Mouse (Mus musculus) heart, embryonic 14.5 days (tissue): Measurements from ENCODE around the gene Olfr629. TPM values are rescaled to one million over a fixed set of nuclear protein-coding genes. Genes with fewer than 3 reads are reported as not detected.
"Not testable (repeated sequence)": the region's sequence is repeated elsewhere in the genome, so short reads cannot be mapped to it uniquely, and the experiment has no call there.

ENCODE experiments used
- ATAC-seq: fragments of 200-750 bp; cut with Nextera tagmentation; 2 replicates; pipeline ENCODE4 v1.8.0; 2017; ENCODE audit warnings: low read depth, moderate TSS enrichment; ENCODE audit not compliant: insufficient number of reproducible peaks, insufficient read depth, low FRiP score
- H3K27ac ChIP-seq, 2 experiments: fragments of 200-500 bp in 1 of 2; fragments of 300-500 bp in 1 of 2; sonication (generic) in 1 of 2; replicated peaks in 1 of 2; 2 replicates each; pipeline ENCODE4 v1.5.1; 2012 to 2014; ENCODE audit warnings: low read depth in 2 of 2, low read length in 2 of 2, control low read depth in 1 of 2, mild to moderate bottlenecking in 1 of 2, mixed read lengths in 1 of 2; ENCODE audit not compliant: control insufficient read depth in 1 of 2, insufficient read depth in 1 of 2
- H3K27me3 ChIP-seq: fragments of 300-500 bp; sonication (generic); 2 replicates; pipeline ENCODE4 v1.6.1; 2014; ENCODE audit warnings: mild to moderate bottlenecking, low read length, control low read depth; ENCODE audit not compliant: control insufficient read depth, insufficient read depth
- H3K36me3 ChIP-seq: fragments of 300-500 bp; sonication (generic); 2 replicates; pipeline ENCODE4 v1.6.1; 2014; ENCODE audit warnings: mild to moderate bottlenecking, control low read depth, low read length, mixed read lengths; ENCODE audit not compliant: control insufficient read depth, insufficient read depth
- H3K4me1 ChIP-seq, 2 experiments: fragments of 200-500 bp in 1 of 2; fragments of 300-500 bp in 1 of 2; sonication (generic) in 1 of 2; 2 replicates each; pipeline ENCODE4 v1.6.1; 2012 to 2014; ENCODE audit warnings: low read length in 2 of 2, control low read depth in 1 of 2, mixed read lengths in 1 of 2; ENCODE audit not compliant: control insufficient read depth in 2 of 2, insufficient read depth in 2 of 2
- H3K4me2 ChIP-seq: fragments of 300-500 bp; sonication (generic); 2 replicates; pipeline ENCODE4 v1.6.1; 2014; ENCODE audit warnings: mild to moderate bottlenecking, low read length
- H3K4me3 ChIP-seq, 2 experiments: fragments of 200-500 bp in 1 of 2; fragments of 300-500 bp in 1 of 2; sonication (generic) in 1 of 2; 2 replicates each; pipeline ENCODE4 v1.5.1; 2012 to 2014; ENCODE audit warnings: low read length in 2 of 2, mild to moderate bottlenecking in 2 of 2, control low read depth in 1 of 2, low read depth in 1 of 2, moderate library complexity in 1 of 2; ENCODE audit not compliant: control insufficient read depth in 1 of 2, insufficient read depth in 1 of 2
- H3K9ac ChIP-seq: fragments of 300-500 bp; sonication (generic); 2 replicates; pipeline ENCODE4 v1.6.1; 2014; ENCODE audit warnings: mild to moderate bottlenecking, low read length
- H3K9me3 ChIP-seq: fragments of 300-500 bp; sonication (generic); 2 replicates; pipeline ENCODE4 v1.6.1; 2016; ENCODE audit warnings: low read length, control low read depth; ENCODE audit not compliant: control insufficient read depth
- WGBS: fragments of 180-500 bp; shearing (Covaris S2); extraction: QIAGEN DNeasy Blood & Tissue Kit; methylation state at CpG from one replicate; pipeline ENCODE4 v1.1.7; 2014; 5-methylcytosine and 5-hydroxymethylcytosine counted together
- polyA plus RNA-seq: library from polyadenylated mRNA; unstranded; fragments of >200 nt; fragmentation: Nextera tagmentation; extraction: Ambion mirVana; gene quantifications from 2 replicates; pipeline ENCODE4 v1.2.1, GENCODE M21; 2014

The Olfr629 gene
- polyA plus RNA-seq, 1 experiment from 2014 or later: not detected

GRCm38 (mm10) chr7:103762212-103762611 lies 17.5 kb upstream of the Olfr629 start:
- not testable (repeated sequence) for H3K27me3 ChIP-seq, H3K4me3 ChIP-seq, H3K36me3 ChIP-seq, H3K9ac ChIP-seq, H3K9me3 ChIP-seq, H3K4me1 ChIP-seq, ATAC-seq, H3K4me2 ChIP-seq, H3K27ac ChIP-seq
- 77% methylated on average over 6 of the region's 6 CpGs for WGBS

GRCm38 (mm10) chr7:103757233-103757632 lies 12.5 kb upstream of the Olfr629 start, which contains the start of gene Olfr630:
Olfr630 (minus strand) TSS chr7:103757333.
- no peak within 1 kb of the TSS for H3K4me3 ChIP-seq
- 34% methylated on average over 2 of the region's 2 CpGs for WGBS
- no peak for ATAC-seq
- no peaks in the 10 kb centered on the region for H3K36me3 ChIP-seq
- H3K4me2 ChIP-seq: no peak within 1 kb of the TSS
- H3K9me3 ChIP-seq: no peaks in the 10 kb centered on the region
- no peak within 1 kb of the TSS for H3K9ac ChIP-seq
- no peaks in the 10 kb centered on the region for H3K4me1 ChIP-seq
- no peaks in the 10 kb centered on the region for H3K27me3 ChIP-seq
- H3K27ac ChIP-seq: no peak within 1 kb of the TSS

GRCm38 (mm10) chr7:103730074-103730473 lies 14.7 kb downstream of the Olfr629 start, which contains the start of gene Olfr628:
Olfr628 (plus strand) TSS chr7:103730374.
- no peak for ATAC-seq
- 88% methylated on average over 1 of the region's 1 CpGs for WGBS

GRCm38 (mm10) chr7:103716398-103716797 lies 28.3 kb downstream of the Olfr629 start:
- not testable (repeated sequence) for H3K4me3 ChIP-seq, H3K9ac ChIP-seq, H3K4me2 ChIP-seq, ATAC-seq, H3K27ac ChIP-seq, H3K27me3 ChIP-seq, H3K36me3 ChIP-seq, H3K4me1 ChIP-seq, H3K9me3 ChIP-seq
- WGBS: 100% methylated on average over 1 of the region's 1 CpGs

More at GRCm38 (mm10) chr7:103730074-103730473, 14.7 kb downstream of the Olfr629 start, which contains the start of gene Olfr628:
- no peaks in the 10 kb centered on the region for H3K36me3 ChIP-seq
- no peak within 1 kb of the TSS for H3K4me3 ChIP-seq
- no peak within 1 kb of the TSS for H3K4me2 ChIP-seq
- H3K9me3 ChIP-seq: no peaks in the 10 kb centered on the region
- no peak within 1 kb of the TSS for H3K9ac ChIP-seq
- H3K27me3 ChIP-seq: no peaks in the 10 kb centered on the region
- no peak within 1 kb of the TSS for H3K27ac ChIP-seq
- no peaks in the 10 kb centered on the region for H3K4me1 ChIP-seq

GRCm38 (mm10) chr7:103714371-103714770 lies 30.4 kb downstream of the Olfr629 start, which contains the start of gene Olfr243:
Olfr243 (plus strand) TSS chr7:103714671.
- H3K27ac ChIP-seq: no peak within 1 kb of the TSS
- no peaks in the 10 kb centered on the region for H3K36me3 ChIP-seq
- no peak within 1 kb of the TSS for H3K4me2 ChIP-seq
- H3K9me3 ChIP-seq: no peaks in the 10 kb centered on the region
- H3K9ac ChIP-seq: no peak within 1 kb of the TSS
- no peak for ATAC-seq
- no peak within 1 kb of the TSS for H3K4me3 ChIP-seq
- no peaks in the 10 kb centered on the region for H3K27me3 ChIP-seq
- H3K4me1 ChIP-seq: no peaks in the 10 kb centered on the region

GRCm38 (mm10) chr7:103712024-103712423 lies 32.7 kb downstream of the Olfr629 start:
- H3K9me3 ChIP-seq: no peaks in the 10 kb centered on the region
- no peaks in the 10 kb centered on the region for H3K4me1 ChIP-seq
- H3K9ac ChIP-seq: no peak overlapping the region
- 15% methylated on average over 2 of the region's 2 CpGs for WGBS
- no peak overlapping the region for H3K27ac ChIP-seq
- H3K36me3 ChIP-seq: no peaks in the 10 kb centered on the region
- no peak for ATAC-seq
- no peak overlapping the region for H3K4me2 ChIP-seq
- no peaks in the 10 kb centered on the region for H3K27me3 ChIP-seq
- no peak overlapping the region for H3K4me3 ChIP-seq

- no peak overlapping the region for H3K4me2 ChIP-seq
- no peak for ATAC-seq
- H3K4me3 ChIP-seq: no peak overlapping the region
- WGBS: 89% methylated on average over 4 of the region's 4 CpGs
- no peaks in the 10 kb centered on the region for H3K4me1 ChIP-seq
- no peaks in the 10 kb centered on the region for H3K27me3 ChIP-seq
- H3K9ac ChIP-seq: no peak overlapping the region
- H3K9me3 ChIP-seq: no peaks in the 10 kb centered on the region
- no peaks in the 10 kb centered on the region for H3K36me3 ChIP-seq
- no peak overlapping the region for H3K27ac ChIP-seq
Measured at GRCm38 (mm10) chr7:103699469-103699868, 45.3 kb downstream of the Olfr629 start.
